Mouse (Mus musculus): Measurements from ENCODE around the gene Olfr539. TPM values are rescaled to one million over a fixed set of nuclear protein-coding genes. Genes with fewer than 3 reads are reported as not detected.
"Not testable (repeated sequence)": the region's sequence is repeated elsewhere in the genome, so short reads cannot be mapped to it uniquely, and the experiment has no call there.

The Olfr539 gene
- total RNA-seq (2021), result not detected
- long read RNA-seq, experiment 1, result 0 reads
- long read RNA-seq, experiment 2, result 0 reads

DNA sequence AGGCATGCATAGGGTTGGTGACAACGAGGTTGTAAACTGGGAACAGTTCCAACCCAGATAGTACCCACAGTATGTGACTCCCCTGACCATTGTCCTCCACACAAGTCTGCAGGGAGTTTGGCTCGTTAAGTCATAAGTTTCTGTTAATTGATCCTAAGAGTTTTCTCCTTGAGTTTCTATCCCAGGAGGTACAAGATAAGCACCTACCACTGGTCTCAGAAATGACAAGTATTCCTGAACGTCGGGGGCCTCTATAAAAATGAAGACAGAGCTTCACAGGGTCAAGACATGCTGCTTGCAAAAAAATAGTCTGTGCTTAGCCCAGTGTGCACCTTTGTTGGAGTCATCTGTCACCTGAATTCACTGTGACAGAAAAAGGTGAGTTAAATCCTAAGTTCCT is at the start of gene Olfr539:
Olfr539 (plus strand) TSS at position 301 of the 400 bp plus-strand sequence.
- intact Hi-C loops (cut with DNase I), result no loop called here
- no peak for DNase-seq

DNA sequence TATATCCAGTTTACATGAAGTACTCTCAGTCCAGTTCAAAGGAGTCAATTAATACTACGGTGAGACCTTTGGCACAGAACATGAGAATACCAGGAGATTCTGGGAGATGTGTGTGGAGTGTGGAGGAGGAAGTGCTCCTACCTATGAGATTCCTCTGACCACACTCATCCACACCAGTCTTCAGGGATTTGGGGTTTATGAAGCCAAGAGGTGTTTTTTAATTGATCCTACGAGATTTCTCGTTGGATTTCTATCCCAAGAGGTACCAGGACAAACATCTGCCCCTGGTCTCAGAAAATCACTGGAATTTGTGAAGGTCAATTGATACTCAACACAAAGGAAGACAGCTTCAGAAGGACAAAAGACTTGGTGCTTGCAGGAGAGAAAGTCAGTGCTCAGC is 31.1 kb upstream of the Olfr539 start, which contains the start of gene Olfr61:
Olfr61 (plus strand) TSS at position 301 of the 400 bp plus-strand sequence.
- not testable (repeated sequence) for DNase-seq

DNA sequence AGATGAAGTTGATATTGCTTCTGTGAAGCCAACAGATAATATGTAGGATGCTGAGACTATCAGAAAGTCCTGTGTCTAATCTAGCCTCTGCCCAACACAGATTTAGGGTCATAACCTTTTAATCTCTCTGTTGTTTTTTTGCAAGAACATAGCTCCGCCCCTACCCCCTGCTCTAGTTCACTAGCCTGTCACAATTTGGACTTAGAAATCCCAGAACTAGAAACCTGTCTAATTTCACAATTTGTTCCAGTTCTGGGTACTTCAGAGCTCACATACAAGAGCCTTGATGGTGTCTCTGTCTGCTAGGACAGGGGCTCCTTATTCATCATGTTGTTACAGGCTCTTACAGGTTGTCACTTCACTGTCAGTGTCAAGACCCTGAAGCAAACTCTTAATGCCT is 29.2 kb upstream of the Olfr539 start:
- no peak for DNase-seq
- intact Hi-C loops (cut with DNase I), result no loop called here

More for the DNA sequence above, 31.1 kb upstream of the Olfr539 start, which contains the start of gene Olfr61:
- intact Hi-C loops (cut with DNase I), result not testable (repeated sequence)

DNA sequence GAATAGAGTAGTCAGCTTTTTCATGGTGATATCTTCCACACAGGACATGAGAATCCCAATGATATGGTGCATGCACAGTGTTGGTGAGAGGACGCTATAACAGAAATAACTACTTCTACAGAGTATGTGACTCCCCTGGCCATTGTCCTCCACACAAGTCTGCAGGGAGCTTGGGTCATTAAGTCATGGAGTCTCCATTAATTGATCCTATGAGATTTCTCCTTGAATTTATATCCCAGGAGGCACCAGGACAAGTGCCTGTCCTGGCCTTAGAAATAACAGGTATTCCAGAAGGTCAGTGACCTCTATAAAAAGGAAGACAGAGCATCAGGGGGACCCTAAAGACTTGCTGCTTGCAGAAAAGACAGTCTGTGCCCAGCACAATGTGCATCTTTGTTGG is 13.6 kb upstream of the Olfr539 start, which contains the start of gene Olfr53:
Olfr53 (plus strand) TSS at position 301 of the 400 bp plus-strand sequence.
- intact Hi-C loops (cut with DNase I), result no loop called here
- no peak for DNase-seq

DNA sequence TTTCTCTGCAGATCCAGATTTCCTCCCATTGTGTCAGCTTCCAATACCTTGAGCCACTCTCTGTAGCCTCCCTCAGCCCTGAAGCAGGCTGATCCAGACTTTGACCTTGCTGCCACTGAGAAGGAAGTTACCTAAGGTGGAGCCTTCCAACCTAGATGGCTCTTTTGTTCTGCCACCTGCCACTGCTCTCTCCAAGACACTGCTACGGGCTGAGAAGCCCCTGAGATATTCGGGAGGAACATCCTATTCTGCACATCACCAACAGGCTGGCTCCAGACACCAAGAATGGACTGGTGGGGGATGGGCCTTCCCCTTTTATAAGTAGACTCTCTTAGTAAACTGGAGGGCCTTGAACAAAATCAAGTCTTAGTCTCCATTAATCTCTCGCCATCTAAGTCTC is 11.0 kb downstream of the Olfr539 start:
- intact Hi-C loops (cut with DNase I); DNase-seq: not testable (repeated sequence)

DNA sequence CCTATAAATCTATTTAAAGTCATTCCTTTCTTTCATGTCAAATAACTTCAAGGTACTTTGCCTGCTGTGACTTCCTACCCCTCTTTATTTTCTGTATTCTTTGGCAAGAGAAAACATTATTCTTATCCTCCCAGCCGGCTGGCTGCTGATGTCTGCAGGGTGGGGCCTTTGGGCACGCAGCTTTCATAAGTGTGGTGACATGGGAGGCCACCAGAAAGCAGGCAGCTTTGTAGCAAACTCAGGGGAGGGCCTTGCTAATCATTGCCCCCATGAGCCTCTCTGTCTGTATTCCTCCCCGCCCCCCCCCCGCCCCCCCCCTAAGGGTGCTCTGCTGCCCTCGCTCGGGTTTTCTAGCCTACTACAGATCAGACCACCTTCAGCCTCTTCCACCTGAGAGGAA is 16.1 kb downstream of the Olfr539 start:
- intact Hi-C loops (cut with DNase I), result no loop called here

DNA sequence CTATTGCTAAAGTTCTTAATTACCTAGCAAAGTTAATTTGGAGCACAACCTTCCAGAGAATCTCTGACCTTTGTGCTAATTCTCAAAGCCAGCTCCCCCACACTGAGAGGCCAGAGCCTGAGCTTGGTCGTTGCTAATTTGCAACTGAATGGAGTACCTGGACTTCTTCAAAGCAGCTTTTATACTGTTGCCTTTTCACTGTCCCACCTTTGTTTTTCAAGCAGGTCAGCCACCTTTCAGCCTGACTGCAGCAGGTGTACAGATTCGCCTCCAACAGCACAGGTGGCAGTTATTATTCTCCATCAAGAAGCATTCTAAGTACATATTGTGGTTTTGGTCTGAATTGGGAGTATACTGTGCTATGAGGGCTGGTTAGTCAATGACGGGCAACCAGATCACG is 19.9 kb downstream of the Olfr539 start:
- intact Hi-C loops (cut with DNase I); DNase-seq: not testable (repeated sequence)

More for the DNA sequence above, 16.1 kb downstream of the Olfr539 start:
- no peak for DNase-seq

DNA sequence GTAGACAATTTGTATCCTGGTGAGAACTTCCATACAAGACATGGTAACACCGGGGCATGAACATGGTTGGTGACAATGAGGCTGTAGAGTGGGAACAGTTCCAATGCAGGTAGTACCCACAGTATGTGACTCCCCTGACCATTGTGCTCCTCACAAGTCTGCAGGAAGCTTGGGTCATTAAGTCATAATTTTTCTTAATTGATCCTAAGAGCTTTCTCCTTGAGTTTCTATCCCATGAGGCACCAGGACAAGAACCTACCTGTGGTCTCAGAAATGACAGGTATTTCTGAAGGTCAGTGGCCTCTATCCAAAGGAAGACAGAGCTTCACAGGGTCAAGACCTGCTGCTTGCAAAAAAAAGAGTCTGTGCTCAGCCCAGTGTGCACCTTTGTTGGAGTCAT is 21.9 kb downstream of the Olfr539 start, which contains the start of gene Olfr45:
Olfr45 (plus strand) TSS at position 301 of the 400 bp plus-strand sequence.
- intact Hi-C loops (cut with DNase I), result no loop called here
- no peak for DNase-seq

DNA sequence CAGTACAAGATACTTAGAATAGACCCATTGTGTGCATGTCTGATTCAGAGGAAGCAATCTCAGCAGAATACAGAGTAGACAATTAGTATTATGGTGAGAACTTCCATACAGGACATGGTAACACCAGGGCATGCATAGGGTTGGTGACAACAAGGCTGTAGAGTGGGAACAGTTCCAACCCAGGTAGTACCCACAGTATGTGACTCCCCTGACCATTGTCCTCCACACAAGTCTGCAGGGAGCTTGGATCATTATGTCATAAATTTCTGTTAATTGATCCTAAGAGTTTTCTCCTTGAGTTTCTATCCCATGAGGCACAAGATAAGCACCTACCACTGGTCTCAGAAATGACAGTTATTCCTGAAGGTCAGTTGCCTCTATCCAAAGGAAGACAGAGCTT is 37.2 kb downstream of the Olfr539 start, which contains the start of gene Olfr541:
Olfr541 (plus strand) TSS at position 301 of the 400 bp plus-strand sequence.
- intact Hi-C loops (cut with DNase I), result no loop called here
- DNase-seq, result no peak

DNA sequence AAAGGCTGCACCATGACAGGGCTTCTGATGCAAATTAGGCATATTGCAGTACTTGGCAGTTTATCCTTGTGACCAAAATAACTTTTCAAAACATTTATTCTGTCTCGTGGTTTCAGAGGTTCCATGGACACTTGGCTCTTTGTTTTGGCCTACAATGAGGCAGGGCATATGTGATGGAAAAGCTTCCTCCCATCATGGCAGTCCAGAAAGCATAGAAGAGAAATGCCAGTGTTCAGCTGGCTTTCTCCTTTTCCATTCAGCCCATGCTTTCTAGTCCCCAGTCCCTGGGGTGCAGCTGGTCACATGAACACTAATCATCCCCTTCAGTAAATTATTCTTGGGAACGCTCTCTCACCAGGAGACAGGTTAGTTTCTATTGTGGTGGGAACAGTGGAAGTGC is 46.6 kb downstream of the Olfr539 start:
- intact Hi-C loops (cut with DNase I), result no loop called here
- DNase-seq, result no peak

DNA sequence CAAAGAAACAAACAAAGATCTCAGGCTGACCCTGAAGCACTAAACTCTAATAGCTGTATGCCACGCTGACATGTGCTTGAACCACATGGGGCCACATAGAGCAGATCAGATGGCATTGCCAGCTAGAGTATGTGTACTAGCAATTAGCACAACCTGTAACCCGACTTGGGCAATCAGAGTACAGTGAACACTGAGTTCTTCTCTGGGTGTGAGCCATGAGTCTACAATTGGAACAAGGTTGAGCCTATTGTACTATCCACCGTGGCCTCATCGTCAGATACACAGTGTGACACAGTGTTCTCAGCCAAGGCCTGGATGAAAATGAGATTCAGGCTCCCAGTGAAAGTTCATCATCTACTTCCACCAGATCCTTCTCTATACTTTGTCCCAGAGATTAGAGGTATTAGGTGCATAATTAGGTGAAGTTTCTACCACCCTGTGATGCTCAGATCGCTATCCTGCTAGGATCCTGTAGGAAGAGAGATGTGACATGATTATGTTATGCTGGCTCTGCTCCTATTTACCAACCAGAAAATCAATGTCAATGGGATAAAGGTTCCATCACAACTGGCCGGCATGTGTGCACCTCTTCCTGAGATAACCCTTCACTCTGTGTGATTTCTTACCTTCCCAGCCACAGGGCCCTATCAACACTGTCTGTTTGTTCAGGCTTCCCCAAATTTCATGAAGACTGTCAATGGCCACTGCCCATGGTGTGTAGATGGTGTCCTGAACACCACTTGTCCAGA is 48.0 kb downstream of the Olfr539 start:
- no peak for DNase-seq
- intact Hi-C loops (cut with DNase I), result no loop called here

DNA sequence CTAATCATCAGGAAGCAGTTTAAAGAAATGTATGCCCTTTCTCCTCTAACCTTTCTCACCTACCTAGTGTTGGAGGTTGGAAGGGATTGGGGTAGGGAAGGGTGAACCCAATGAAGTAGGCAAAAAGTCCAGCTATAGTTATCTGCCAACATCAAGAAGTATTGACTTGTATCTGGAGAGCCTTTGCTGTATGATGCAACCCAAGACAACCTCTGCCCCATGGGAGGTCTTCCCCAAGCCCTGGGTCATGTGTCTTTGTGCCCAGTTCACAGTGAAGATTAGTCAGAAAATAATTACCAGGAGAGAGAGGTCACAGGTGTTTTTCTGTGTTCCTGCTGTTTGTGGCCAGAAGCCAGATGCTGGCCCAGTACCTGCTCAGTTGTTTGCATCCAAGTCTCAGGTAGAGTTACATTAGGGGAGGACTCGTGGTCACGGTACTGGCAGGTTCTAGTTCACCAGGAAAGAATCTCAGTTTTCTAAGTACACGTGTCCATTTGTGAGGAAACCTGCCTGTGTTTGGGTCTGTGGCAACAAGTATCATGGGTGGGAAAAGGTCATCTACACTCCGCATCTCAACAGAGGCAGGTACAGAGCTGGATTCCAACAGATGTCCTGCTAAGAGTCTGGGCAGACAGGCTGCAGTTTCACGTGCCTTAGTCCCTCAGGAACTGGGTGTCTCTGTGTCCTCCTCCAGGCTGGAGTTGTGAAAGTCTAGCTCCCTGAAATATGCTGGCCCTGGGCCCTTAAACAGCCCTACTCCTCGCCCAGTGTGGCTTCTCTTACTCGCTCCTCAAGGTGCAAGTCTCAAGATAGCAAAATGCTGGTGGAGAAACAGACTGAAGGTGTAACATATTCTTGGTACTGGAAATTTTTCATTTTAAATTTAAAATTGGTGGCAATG is 57.7 kb downstream of the Olfr539 start:
- intact Hi-C loops (cut with DNase I), result no loop called here
- DNase-seq, result no peak

DNA sequence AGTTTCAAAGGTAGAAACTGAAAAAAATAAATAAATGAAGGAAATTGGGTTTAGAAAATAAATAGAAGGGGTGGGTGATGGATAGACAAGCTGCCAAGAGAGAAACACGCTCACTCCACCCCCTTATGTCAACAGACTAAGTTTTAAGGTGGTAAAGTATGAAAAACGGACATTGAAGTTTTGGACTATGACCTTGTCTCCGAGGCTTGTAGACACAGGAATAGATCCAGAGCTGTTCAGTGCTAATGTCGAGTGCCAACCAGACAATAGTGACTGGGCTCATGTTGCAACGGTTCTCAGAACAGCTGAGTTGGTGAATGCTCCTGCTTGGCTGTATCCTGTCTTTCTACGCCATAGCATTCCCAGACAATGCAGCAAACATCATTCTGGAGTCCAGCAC is 61.4 kb downstream of the Olfr539 start:
- no peak for DNase-seq
- intact Hi-C loops (cut with DNase I), result no loop called here

DNA sequence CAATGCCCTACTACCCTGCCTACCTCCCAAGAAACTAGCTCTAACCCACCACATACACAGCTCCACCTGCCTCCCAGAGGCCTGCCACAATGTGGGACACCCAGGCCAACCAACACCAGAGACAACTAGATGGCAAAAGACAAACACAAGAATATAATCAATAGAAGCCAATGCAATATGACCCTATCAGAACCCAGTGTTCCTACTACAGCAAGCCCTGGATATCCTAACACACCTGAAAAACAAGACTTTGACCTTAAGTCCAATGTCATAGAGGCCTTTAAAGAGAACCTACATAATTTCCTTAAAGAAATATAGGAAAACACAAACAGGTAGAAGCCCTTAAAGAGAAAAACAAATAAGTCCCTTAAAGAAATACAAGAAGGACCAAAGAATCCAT is 65.8 kb downstream of the Olfr539 start:
- no peak for DNase-seq
- intact Hi-C loops (cut with DNase I), result no loop called here

Other genes starting within 250 kb of the Olfr539 start
- gene Olfr532, start 238.3 kb upstream of the Olfr539 start, total RNA-seq (2021), result not detected
- gene Olfr533, start 196.6 kb upstream of the Olfr539 start, total RNA-seq (2021), result not detected
- not detected for gene Olfr535, start 175.7 kb upstream of the Olfr539 start, total RNA-seq (2021)
- gene Olfr536, start 152.5 kb upstream of the Olfr539 start, total RNA-seq (2021), result not detected
- gene Olfr538, start 92.0 kb upstream of the Olfr539 start, total RNA-seq (2021), result not detected
- gene Olfr46, start 58.7 kb upstream of the Olfr539 start, total RNA-seq (2021), result not detected
- not detected for gene Olfr61, start 31.0 kb upstream of the Olfr539 start, total RNA-seq (2021)
- gene Olfr53, start 13.5 kb upstream of the Olfr539 start, total RNA-seq (2021), result not detected
- gene Olfr45, start 22.0 kb downstream of the Olfr539 start, total RNA-seq (2021), result not detected
- gene Olfr541, start 37.3 kb downstream of the Olfr539 start, total RNA-seq (2021), result not detected
- 10 to 100 TPM; 10.2 to 16.8 TPM for gene Cyp2e1, start 103.8 kb downstream of the Olfr539 start, total RNA-seq (2021)
- gene Syce1, start 127.9 kb downstream of the Olfr539 start, total RNA-seq (2021), result not detected
- under 1 TPM in 1 of 2 experiments, not detected in 1; 0.07 TPM for gene Zfp941, start 162.2 kb downstream of the Olfr539 start, total RNA-seq (2021)
- not detected for gene Urah, start 175.1 kb downstream of the Olfr539 start, total RNA-seq (2021)
- gene Scgb1c1, start 185.6 kb downstream of the Olfr539 start, total RNA-seq (2021), result not detected
- not detected for gene Odf3, start 187.9 kb downstream of the Olfr539 start, total RNA-seq (2021)
- not detected for gene Gm45785, start 196.4 kb downstream of the Olfr539 start, total RNA-seq (2021)
- gene Ric8a, start 197.0 kb downstream of the Olfr539 start, total RNA-seq (2021), result 10 to 100 TPM; 12.6 to 14.9 TPM
- gene Bet1l, start 197.6 kb downstream of the Olfr539 start, total RNA-seq (2021), result 1 to 10 TPM; 5.2 to 7.9 TPM
- gene Psmd13, start 222.0 kb downstream of the Olfr539 start, total RNA-seq (2021), result 10 to 100 TPM; 78.3 to 78.9 TPM
- 10 to 100 TPM; 26.0 to 26.3 TPM for gene Sirt3, start 222.4 kb downstream of the Olfr539 start, total RNA-seq (2021)
- 1,000 to 10,000 TPM; 1,837 to 1,924 TPM for gene Cox8b, start 240.5 kb downstream of the Olfr539 start, total RNA-seq (2021)

Measured in gastrocnemius, postnatal 36 days (tissue).